Mouse (Mus musculus): Measurements from ENCODE around the gene C8a. TPM values are rescaled to one million over a fixed set of nuclear protein-coding genes. Genes with fewer than 3 reads are reported as not detected.

Gene C8a
- polyA plus RNA-seq, 1 experiment, result 0.04 TPM

- no peak for DNase-seq (ENCODE audit: low read depth)
Measured at GRCm38 (mm10) chr4:104769602-104770001, 106.6 kb downstream of the C8a start.

- DNase-seq (ENCODE audit: low read depth), result no peak
Measured at GRCm38 (mm10) chr4:104768190-104768589, 108.0 kb downstream of the C8a start.

- no peak for DNase-seq (ENCODE audit: low read depth)
Measured at GRCm38 (mm10) chr4:104766065-104766464, 110.1 kb downstream of the C8a start, which contains the start of gene C8b. Gene C8b, plus strand, starts transcription at chr4:104766317.

Other genes with a start within 250 kb of the C8a start
- 0.11 TPM in 1 of 2 replicates, not detected in the other for gene C8b, start 110.1 kb downstream of the C8a start, polyA plus RNA-seq (2012; rRNA removed)
- not detected in 2 replicates for gene Gm17662, start 19.1 kb downstream of the C8a start, polyA plus RNA-seq (2012; rRNA removed)
- gene Fyb2, start 37.1 kb upstream of the C8a start, polyA plus RNA-seq (2012; rRNA removed), result 5.4 and 5.6 TPM in 2 replicates
- gene Prkaa2, start 233.5 kb upstream of the C8a start, polyA plus RNA-seq (2012; rRNA removed), result 1.9 and 2.2 TPM in 2 replicates